Mouse (Mus musculus): Measurements from ENCODE around the gene Pex26. TPM values are rescaled to one million over a fixed set of nuclear protein-coding genes. Genes with fewer than 3 reads are reported as not detected.

Gene Pex26
- total and polyA plus RNA-seq, 3 experiments, result 2.8 to 3.3 (median 3.2) TPM

DNA sequence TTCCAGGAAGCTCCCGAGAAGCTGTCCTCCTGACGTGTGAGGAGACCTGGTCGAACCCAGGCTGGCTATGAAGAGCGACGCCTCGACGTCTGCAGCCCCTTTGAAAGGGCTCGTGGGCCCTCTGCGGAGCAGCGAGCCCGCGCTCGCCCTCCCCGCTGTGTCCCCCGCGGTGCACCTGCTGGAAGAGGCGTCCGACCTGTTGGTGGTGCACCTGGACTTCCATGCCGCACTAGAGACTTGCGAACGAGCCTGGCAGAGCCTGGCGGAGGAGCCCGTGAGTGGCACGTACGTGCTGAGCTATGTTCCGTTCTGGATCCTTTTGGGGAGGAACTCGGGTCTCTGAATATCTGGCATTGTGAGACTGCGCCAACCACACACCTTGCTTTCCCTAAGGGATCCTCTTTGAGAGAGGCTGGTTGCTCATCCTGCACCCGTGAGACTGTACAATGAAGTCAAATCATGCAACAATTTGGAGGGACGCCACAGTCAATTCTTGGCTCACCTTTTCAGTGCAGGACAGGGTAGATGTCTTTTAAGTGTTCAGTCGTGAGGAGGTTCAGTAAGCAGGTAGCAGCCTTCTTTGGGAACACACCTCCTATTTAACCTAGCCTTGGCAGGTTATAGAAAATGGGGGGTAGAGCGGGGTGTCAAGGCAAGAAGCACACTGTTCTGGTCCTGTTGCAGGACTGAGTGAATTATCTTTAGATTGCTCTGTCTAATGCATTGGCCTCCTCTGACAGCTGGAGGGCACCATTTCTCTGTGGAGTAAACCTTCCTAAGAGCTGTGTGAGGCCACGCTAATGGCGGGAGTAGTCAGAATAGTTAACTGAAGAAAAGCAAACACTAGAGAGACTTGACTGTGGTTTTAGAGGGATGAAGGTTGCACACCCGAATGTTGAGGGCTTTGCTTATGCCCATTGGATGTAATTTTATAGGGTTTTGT is 1.0 kb downstream of the Pex26 start:
- Histone ChIP-seq H3K9me3 (replicated peaks; ENCODE audit: low read length) (no peaks in the 10 kb centered on the region), H3K79me2 (replicated peaks; ENCODE audit: control insufficient read depth, extremely low read depth, insufficient read depth, poor library complexity, severe bottlenecking) (no peaks in the 10 kb centered on the region), H3K36me3 (replicated peaks in 1 of 2; ENCODE audit: control insufficient read depth in 1 of 2, insufficient read depth in 1 of 2, low read length in 1 of 2) (peaks cover 4 to 19% of the 10 kb centered on the region in 2 experiments), H3K4me2 (ENCODE audit: insufficient read depth, low read depth, poor library complexity, severe bottlenecking) (peak overlapping the region; percentile 92), H3K27me3 (replicated peaks) (peaks cover 4% of the 10 kb centered on the region), H3K4me3 (replicated peaks in 1 of 3; ENCODE audit: low read depth in 2 of 3, low read length in 2 of 3, poor library complexity in 1 of 3) (peak overlapping the region; percentile 62 to 85 (median 66)), H3K27ac (ENCODE audit: insufficient read depth, low read depth) (0 out of 2 replicates have a peak overlapping the region, but pooled peaks have one; percentile 9), H3K9ac (ENCODE audit: insufficient read depth, low read depth) (peak overlapping the region; percentile 63), H3K4me1 (ENCODE audit: control insufficient read depth in 1 of 2, insufficient read depth in 2 of 2) (peaks cover 4 to 24% of the 10 kb centered on the region in 2 experiments; a peak in 3 of 4 replicates)
- TF ChIP-seq MAFK (IDR thresholded peaks at IDR 0.05; ENCODE audit: insufficient replicate concordance, low read length), result no peak
- TF ChIP-seq E2F4 (IDR thresholded peaks at IDR 0.05; ENCODE audit: insufficient replicate concordance, low read depth, low read length), result peak; percentile 78; the same call in 1 of the 2 replicates
- TF ChIP-seq ZC3H11A (IDR thresholded peaks at IDR 0.05; ENCODE audit: low read depth, low read length), result peak; percentile 69
- no peak for TF ChIP-seq POLR2AphosphoS2 (IDR thresholded peaks at IDR 0.05; ENCODE audit: low read depth, low read length)
- peak; percentile 94 for TF ChIP-seq SMC3 (IDR thresholded peaks at IDR 0.05; ENCODE audit: low read depth, low read length)
- peak; percentile 97 for TF ChIP-seq RAD21 (IDR thresholded peaks at IDR 0.05; ENCODE audit: low read depth, low read length)
- TF ChIP-seq CTCF (conservative IDR thresholded peaks at IDR 0.05 in 1 of 2, IDR thresholded peaks at IDR 0.05 in 1 of 2; ENCODE audit: low read depth in 2 of 2, low read length in 2 of 2), result peak; percentile 59 to 98
- peak; percentile 67 for TF ChIP-seq BHLHE40 (IDR thresholded peaks at IDR 0.05; ENCODE audit: low read depth, low read length)
- peak; percentile 21; the same call in 1 of the 2 replicates for TF ChIP-seq SIN3A (IDR thresholded peaks at IDR 0.05; ENCODE audit: low read length)
- TF ChIP-seq MYC (IDR thresholded peaks at IDR 0.05; ENCODE audit: low read depth, low read length), result peak; percentile 69; the same call in 1 of the 2 replicates
- no peak for TF ChIP-seq MXI1 (IDR thresholded peaks at IDR 0.05; ENCODE audit: low read depth, low read length)
- no peak; the same call in 1 of the 2 replicates for TF ChIP-seq JUN (IDR thresholded peaks at IDR 0.05; ENCODE audit: insufficient read depth, low read depth, low read length)
- peak; percentile 22; the same call in 1 of the 2 replicates for TF ChIP-seq MEF2A (IDR thresholded peaks at IDR 0.05; ENCODE audit: borderline replicate concordance, low read depth, low read length)
- TF ChIP-seq KAT2A (IDR thresholded peaks at IDR 0.05; ENCODE audit: insufficient replicate concordance, low read length), result no peak
- TF ChIP-seq HCFC1 (IDR thresholded peaks at IDR 0.05; ENCODE audit: low read depth, low read length), result no peak
- no peak for TF ChIP-seq IRF4 (IDR thresholded peaks at IDR 0.05; ENCODE audit: low read depth, low read length)
- TF ChIP-seq UBTF (IDR thresholded peaks at IDR 0.05; ENCODE audit: low read depth, low read length), result 0 out of 2 replicates have a peak, but pooled peaks have one; percentile 29
- TF ChIP-seq ZKSCAN1 (IDR thresholded peaks at IDR 0.05; ENCODE audit: borderline replicate concordance, low read depth, low read length), result no peak
- TF ChIP-seq POLR2A (IDR thresholded peaks at IDR 0.05; ENCODE audit: low read depth, low read length), result no peak
- no peak for TF ChIP-seq ELF1 (IDR thresholded peaks at IDR 0.05; ENCODE audit: low read depth, low read length)
- dilution Hi-C loops (cut with MboI; ENCODE audit: extremely low pct_ligation_motif_present, extremely low pct_unique_long_range_greater_than_20kb, low sequenced_read_pairs), result no loop called here
- in situ Hi-C loops (cut with MboI; ENCODE audit: low pct_ligation_motif_present, low pct_unique_long_range_greater_than_20kb, low sequenced_read_pairs), result loop anchor here (5.0 to 10.0 kb wide), 5 partner anchors 48 to 353 kb away; no protein-coding TSS in a partner anchor
- peak; percentile 82 for DNase-seq (ENCODE audit: extremely low read depth)
